Mouse (Mus musculus) frontal cortex, postnatal 36 days (tissue): ENCODE results near the gene Prkn.

ENCODE experiments used
- DNase-seq, 2 experiments: peaks; one replicate each; pipeline ENCODE4 v3.0.0; 2022; ENCODE audit warnings: low spot score in 2 of 2

Prkn gene

DNA sequence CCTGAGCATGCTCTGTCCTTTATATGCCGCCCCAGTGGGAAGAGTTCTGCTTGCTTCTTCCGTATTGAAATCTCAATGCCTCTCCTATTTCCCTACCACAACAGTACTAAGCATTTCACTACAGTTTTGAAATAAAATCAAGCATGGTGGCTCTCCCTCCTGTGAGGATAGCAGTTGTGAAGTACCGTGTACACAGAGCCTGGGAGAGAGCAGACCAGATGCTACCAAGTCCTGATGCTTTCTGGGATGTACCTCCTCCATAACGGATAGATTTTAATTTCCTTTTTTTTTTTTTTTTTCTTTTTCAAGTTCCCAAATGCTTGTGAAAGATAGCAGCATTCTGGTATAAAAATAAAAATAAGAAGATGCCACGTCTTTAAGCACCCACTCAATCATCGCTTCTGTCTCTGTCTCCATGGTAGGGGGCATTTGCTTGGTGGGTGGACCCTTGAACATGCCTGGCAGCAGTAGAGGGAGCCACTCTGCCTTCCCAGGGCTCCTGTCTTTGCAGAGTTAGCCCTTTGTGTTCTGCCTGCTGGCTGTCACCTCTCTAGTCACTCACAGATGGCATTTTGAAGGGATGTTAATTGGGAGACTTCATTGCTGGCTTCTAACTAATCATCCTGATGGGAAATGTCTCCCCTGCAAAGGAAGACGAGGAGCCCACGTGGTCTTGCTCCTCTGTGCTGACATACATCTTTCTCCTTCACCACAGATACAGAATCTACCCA, 1070.6 kb downstream of the Prkn start:
- no peak for DNase-seq

- no peak for DNase-seq
Measured at GRCm38 (mm10) chr17:11912136-11912535, 1072.0 kb downstream of the Prkn start.

- DNase-seq = no peak
Measured at GRCm38 (mm10) chr17:11912872-11913365, 1072.7 kb downstream of the Prkn start.

GRCm38 (mm10) chr17:11913620-11914019, 1073.4 kb downstream of the Prkn start:
- no peak for DNase-seq

- no peak for DNase-seq
Measured at GRCm38 (mm10) chr17:11914451-11914850, 1074.3 kb downstream of the Prkn start.

- DNase-seq = peak in 1 of 2 experiments; percentile 49
Measured at GRCm38 (mm10) chr17:11918123-11918801, 1078.1 kb downstream of the Prkn start.

- no peak for DNase-seq
Measured at GRCm38 (mm10) chr17:11919581-11919980, 1079.4 kb downstream of the Prkn start.

DNA sequence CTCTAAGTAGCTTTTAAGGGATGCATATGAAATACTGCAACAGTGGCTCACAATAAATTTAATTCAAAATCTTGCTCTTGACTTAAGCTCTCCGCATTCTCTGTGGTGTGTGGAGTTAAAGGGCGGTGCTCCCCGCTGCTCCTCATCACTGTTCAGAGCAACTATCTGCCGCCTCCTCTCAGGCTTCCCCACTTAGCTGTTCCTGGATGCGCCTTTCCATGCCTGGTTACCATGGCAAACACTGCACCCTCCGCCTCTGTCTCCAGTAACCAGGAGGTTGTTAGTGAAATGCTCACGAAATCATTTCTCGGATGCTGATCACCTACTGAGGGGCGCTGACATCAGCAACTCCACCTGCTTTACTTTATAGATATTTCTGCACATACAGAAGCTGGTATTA, 1080.8 kb downstream of the Prkn start:
- DNase-seq = peak; percentile 49 to 69

DNA sequence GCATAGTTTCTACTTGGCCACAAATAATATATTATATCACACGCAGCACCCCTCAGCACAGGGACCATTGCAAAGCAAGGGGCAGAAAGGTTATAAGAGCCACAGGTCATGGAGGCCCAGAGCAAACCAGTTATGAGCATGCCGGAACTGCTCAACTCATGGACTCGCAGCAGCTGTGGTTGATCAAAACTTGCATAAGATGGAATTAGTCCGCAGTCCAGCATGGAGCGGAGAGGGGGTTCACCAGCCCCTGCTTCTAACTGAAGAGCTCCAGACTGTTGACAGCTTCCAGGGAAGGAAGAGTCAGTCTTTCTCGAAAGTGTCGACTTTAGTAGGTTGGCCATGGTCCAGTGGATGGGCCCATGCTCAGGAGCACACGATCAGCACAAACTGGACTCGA, 1083.8 kb downstream of the Prkn start:
- DNase-seq = no peak

DNA sequence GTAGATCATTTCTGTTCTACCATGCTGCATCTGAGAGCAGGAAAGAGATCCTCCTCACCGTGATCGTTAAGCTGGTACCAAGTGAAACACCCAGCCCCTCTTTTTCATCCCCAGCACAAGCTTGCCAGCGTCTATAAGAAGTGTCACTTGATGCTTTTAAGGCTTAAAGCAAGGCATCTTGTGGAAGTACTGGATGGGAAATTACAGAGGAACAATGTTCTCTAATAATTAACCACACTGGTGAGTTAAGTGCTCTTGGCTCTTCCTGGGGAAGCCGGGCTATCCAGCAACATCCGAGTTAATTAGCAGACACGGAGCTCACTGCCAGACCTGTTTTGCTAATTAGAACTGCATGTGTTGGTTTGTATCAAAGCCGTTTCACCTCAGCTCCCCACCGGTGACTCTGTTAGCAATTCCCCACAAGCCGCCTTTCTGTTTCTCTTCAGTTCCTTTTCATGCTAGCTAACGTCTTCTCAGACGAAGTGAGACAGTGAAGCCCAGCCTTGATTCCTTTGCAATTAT, 1086.7 kb downstream of the Prkn start:
- DNase-seq = no peak

DNA sequence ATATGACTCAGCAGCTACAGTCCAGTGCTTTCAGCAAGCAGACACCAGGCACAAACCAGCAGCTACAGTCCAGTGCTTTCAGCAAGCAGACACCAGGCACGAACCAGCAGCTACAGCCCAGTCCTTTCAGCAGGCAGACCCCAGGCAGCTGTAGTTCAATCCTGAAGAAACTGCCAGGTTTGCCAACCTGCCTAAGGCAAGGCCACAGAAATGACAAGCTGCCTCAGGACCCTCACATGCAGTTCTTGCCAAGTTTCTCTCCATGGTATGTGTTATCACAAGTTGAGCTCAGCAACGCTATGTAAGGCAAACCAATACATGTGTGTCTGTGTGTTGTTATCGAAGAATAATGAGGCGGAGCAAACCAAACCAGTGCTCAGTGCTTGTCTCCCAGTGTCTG, 1091.5 kb downstream of the Prkn start:
- no peak for DNase-seq

GRCm38 (mm10) chr17:11933737-11934136, 1093.6 kb downstream of the Prkn start:
- no peak for DNase-seq

GRCm38 (mm10) chr17:11947436-11947835, 1107.3 kb downstream of the Prkn start:
- no peak for DNase-seq

GRCm38 (mm10) chr17:11949551-11950197, 1109.5 kb downstream of the Prkn start:
- peak; percentile 37 to 45 for DNase-seq

GRCm38 (mm10) chr17:11950198-11950594, 1110.0 kb downstream of the Prkn start:
- no peak for DNase-seq

DNA sequence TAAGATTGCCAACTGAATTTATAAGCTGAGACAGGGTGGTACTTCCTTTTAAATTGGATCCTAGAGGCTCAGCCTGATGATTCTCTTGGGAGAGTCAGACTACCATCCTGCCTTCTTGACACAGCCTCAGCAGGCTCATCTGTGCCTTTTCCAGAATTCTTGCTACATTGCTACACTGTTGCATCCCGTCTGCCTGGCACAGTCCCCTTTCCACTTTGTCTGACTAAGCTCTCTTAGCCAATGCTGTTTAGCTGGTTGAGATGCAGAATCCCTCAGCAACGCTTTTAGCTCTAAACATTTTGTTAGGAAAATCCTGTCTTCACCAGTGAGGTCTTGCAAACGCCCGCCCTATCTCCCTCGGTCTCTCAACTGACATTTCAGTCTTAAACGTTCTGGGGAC, 1115.1 kb downstream of the Prkn start:
- DNase-seq = no peak

- DNase-seq = no peak
Measured at GRCm38 (mm10) chr17:11960492-11960891, 1120.3 kb downstream of the Prkn start.

DNA sequence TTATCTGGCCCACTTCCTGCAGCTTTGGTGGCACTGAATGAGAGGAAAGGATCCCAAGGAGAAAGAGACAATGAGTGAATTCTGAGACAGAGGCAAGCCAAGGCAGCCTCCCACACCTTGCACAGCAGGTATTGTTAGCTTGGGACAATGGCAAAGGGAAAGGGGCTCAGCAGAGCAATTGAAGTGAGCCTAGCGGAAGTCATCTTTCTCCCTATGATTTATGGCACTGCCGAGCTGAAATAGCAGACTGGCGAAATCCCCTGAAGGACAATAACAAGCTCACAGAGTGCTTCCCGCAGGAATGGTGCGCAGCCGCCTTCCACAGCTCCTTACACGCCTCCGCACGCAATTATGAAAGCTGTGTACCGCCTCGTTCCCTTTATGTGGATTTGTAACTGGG, 1122.6 kb downstream of the Prkn start:
- peak; percentile 48 to 73 for DNase-seq

DNA sequence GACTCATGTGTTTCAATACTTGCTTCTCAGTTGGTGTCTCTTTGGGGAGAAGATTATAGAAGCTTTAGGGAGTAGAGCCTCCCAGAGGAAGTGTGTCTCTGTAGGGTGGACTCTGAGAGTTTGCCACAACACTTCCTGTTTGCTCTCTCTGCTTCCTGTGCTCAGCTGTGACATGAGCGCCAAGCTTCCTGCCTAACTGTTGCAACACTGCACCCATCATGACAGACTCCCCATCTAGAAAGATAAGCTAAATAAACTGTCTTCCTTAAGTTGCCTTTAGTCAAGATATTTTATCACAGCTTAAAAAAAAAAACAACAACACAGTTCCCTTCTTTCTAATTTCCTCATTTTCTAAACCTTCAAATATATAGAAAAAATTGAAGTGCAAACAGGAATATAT, 1130.0 kb downstream of the Prkn start:
- no peak for DNase-seq

DNA sequence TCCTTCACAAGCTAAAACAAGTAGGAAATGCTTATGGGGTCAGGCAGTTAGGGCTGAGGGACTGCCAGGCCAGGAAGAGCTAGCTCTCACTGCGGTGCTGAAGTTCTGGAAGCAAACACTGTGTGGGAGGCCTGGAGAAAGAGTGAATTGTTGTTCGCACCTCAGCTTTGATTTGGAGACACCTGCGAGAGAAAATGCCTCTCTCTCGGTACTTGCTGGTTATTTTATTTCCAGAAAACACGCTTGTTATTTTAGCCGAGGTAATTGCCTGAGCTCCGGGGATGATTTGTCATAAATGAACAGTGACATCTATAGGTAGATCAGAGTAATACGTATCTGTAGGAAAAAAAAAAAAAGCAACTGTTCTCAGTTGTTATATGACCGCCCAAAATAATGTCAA, 1132.4 kb downstream of the Prkn start:
- DNase-seq = peak; percentile 31 to 39

DNA sequence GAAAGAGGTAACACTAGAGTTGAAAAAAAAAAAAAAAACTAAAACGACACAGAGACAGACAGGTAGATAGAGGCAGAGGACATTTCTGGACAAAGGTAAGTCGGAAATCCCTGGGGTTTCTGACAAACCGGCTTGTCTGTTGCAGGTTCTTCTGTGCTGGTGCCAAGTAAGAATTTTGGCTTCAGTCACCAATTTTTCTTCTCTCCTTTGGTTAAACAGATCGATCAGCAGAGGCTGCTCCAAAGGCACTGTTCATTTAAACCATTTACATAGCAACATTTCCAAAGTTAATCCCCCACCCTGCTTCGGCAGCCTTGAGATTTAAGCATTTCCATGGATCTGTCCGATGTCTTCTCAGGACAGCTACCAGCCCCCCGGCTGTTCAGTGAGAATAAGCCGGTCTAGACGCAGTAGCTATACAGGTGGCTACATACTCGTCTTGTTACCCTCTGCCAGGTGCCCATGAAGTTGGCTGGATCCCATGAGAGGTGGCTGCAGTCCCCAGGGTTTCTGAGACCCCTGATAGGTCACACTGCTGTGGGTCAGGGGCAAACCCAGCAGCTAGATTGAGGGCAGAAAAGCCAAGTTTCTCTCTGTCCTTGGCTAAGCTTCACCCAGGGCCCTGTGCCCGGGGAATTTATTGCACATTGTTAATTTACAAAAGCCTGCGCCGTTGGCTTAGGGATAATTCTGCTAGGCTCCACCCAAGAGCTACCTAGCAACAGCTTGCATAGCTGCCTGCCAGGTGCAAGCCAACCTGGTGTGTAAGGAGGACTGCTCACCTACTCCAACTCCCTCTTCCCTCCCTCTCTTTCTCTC, 1133.0 kb downstream of the Prkn start:
- DNase-seq = no peak
